In genomic region chr7:34541906-34542305, GRCm38 (mm10) we compare ENCODE assay signal across 15 mouse cellular contexts.
A peak's percentile ranks its signal among the peaks of the same experiment; 100 is the strongest.
DNase-seq lines count a peak whose midpoint lies in the region; ATAC-seq and TF ChIP-seq lines count a peak whose summit lies in the region.
"Had no signal": no experiment of that assay in that cellular context is flagged by ENCODE, and none has a peak within 500 bp of the region (broad histone marks: within the 10 kb centered on the region; RNA-seq: fewer than 3 reads in every experiment).

No protein-coding gene starts in this region.

- TF ChIP-seq POLR2A in testis, adult 2 months (IDR thresholded peaks at IDR 0.05; ENCODE audit: control insufficient read depth, low read depth, low read length), result no peak

- H3K9me3 ChIP-seq in hindbrain, postnatal 0 days (ENCODE audit: low read length), result no peaks in the 10 kb centered on the region
- no peaks in the 10 kb centered on the region for H3K9me3 ChIP-seq in hindbrain, embryonic 16.5 days (ENCODE audit: control insufficient read depth, low read length)
- no peaks in the 10 kb centered on the region for H3K9me3 ChIP-seq in stomach, postnatal 0 days (ENCODE audit: control insufficient read depth, low read length)
- H3K9me3 ChIP-seq: limb, embryonic 15.5 days had no signal

- 82% methylated on average over 4 of the region's 4 CpGs for WGBS in hindbrain, postnatal 0 days
- WGBS in hindbrain, embryonic 16.5 days, result 81% methylated on average over 4 of the region's 4 CpGs
- WGBS in stomach, postnatal 0 days, result 76% methylated on average over 4 of the region's 4 CpGs

- no peak for TF ChIP-seq EP300 in stomach, postnatal 0 days (optimal IDR thresholded peaks at IDR 0.05)

- no peaks in the 10 kb centered on the region for H3K36me3 ChIP-seq in hindbrain, postnatal 0 days (ENCODE audit: insufficient read depth, low read length)
- no peaks in the 10 kb centered on the region for H3K36me3 ChIP-seq in hindbrain, embryonic 16.5 days (ENCODE audit: control insufficient read depth, insufficient read depth, low read length)
- H3K36me3 ChIP-seq in testis, adult 2 months (ENCODE audit: control insufficient read depth, insufficient read depth, low read length), result no peaks in the 10 kb centered on the region
- H3K36me3 ChIP-seq in stomach, postnatal 0 days (ENCODE audit: control insufficient read depth, insufficient read depth, low read length), result no peaks in the 10 kb centered on the region
- H3K36me3 ChIP-seq: limb, embryonic 15.5 days had no signal

- H3K27ac ChIP-seq in hindbrain, postnatal 0 days, result no peak overlapping the region
- H3K27ac ChIP-seq in hindbrain, embryonic 16.5 days (ENCODE audit: low read depth, low read length), result no peak overlapping the region
- H3K27ac ChIP-seq in testis, adult 2 months (ENCODE audit: control insufficient read depth, insufficient read depth, low read depth, low read length), result no peak overlapping the region
- H3K27ac ChIP-seq in stomach, postnatal 0 days (replicated peaks), result no peak overlapping the region
- H3K27ac ChIP-seq: limb, embryonic 15.5 days had no signal

- H3K4me3 ChIP-seq in hindbrain, postnatal 0 days (ENCODE audit: low read length), result no peak overlapping the region
- no peak overlapping the region for H3K4me3 ChIP-seq in hindbrain, embryonic 16.5 days (ENCODE audit: low read length)
- no peak overlapping the region for H3K4me3 ChIP-seq in testis, adult 2 months (ENCODE audit: control insufficient read depth, low read depth, low read length)
- H3K4me3 ChIP-seq in stomach, postnatal 0 days (ENCODE audit: low read depth, low read length), result no peak overlapping the region
- H3K4me3 ChIP-seq: limb, embryonic 15.5 days; myocyte had no signal

- no peaks in the 10 kb centered on the region for H3K4me1 ChIP-seq in hindbrain, postnatal 0 days (ENCODE audit: insufficient read depth, low read length)
- no peaks in the 10 kb centered on the region for H3K4me1 ChIP-seq in hindbrain, embryonic 16.5 days (ENCODE audit: control insufficient read depth, insufficient read depth, low read depth, low read length)
- peaks cover 2% of the 10 kb centered on the region; the same call in 1 of the 2 replicates for H3K4me1 ChIP-seq in testis, adult 2 months (ENCODE audit: control insufficient read depth, insufficient read depth, low read length)
- no peaks in the 10 kb centered on the region for H3K4me1 ChIP-seq in stomach, postnatal 0 days (replicated peaks; ENCODE audit: control insufficient read depth, insufficient read depth)
- H3K4me1 ChIP-seq: limb, embryonic 15.5 days had no signal

- H3K9ac ChIP-seq in hindbrain, postnatal 0 days (replicated peaks; ENCODE audit: low read length), result no peak overlapping the region
- H3K9ac ChIP-seq in hindbrain, embryonic 16.5 days (ENCODE audit: low read depth, low read length), result no peak overlapping the region
- H3K9ac ChIP-seq in stomach, postnatal 0 days (ENCODE audit: low read length), result no peak overlapping the region
- H3K9ac ChIP-seq: limb, embryonic 15.5 days had no signal

- H3K27me3 ChIP-seq in hindbrain, postnatal 0 days (ENCODE audit: insufficient read depth, low read length), result no peaks in the 10 kb centered on the region
- no peaks in the 10 kb centered on the region for H3K27me3 ChIP-seq in hindbrain, embryonic 16.5 days (replicated peaks; ENCODE audit: control insufficient read depth, insufficient read depth, low read length)
- H3K27me3 ChIP-seq in testis, adult 2 months (ENCODE audit: control insufficient read depth, insufficient read depth, low read length), result no peaks in the 10 kb centered on the region
- no peaks in the 10 kb centered on the region for H3K27me3 ChIP-seq in stomach, postnatal 0 days (ENCODE audit: control insufficient read depth, insufficient read depth, low read length)
- H3K27me3 ChIP-seq: limb, embryonic 15.5 days had no signal

- H3K4me2 ChIP-seq in hindbrain, postnatal 0 days (ENCODE audit: low read depth, low read length), result no peak overlapping the region
- H3K4me2 ChIP-seq in hindbrain, embryonic 16.5 days (ENCODE audit: low read length), result no peak overlapping the region
- H3K4me2 ChIP-seq in stomach, postnatal 0 days (replicated peaks; ENCODE audit: low read depth), result no peak overlapping the region
- H3K4me2 ChIP-seq: limb, embryonic 15.5 days had no signal

- no peak for ATAC-seq in hindbrain, postnatal 0 days
- no peak for ATAC-seq in hindbrain, embryonic 16.5 days
- ATAC-seq in stomach, postnatal 0 days (ENCODE audit: low FRiP score, low TSS enrichment), result no peak

- TF ChIP-seq CTCF in hindbrain, postnatal 0 days (IDR thresholded peaks at IDR 0.05; ENCODE audit: low read depth), result peak; percentile 24; the same call in 1 of the 2 replicates
- peak; percentile 74; the same call in 1 of the 2 replicates for TF ChIP-seq CTCF in testis, adult 2 months (IDR thresholded peaks at IDR 0.05; ENCODE audit: control insufficient read depth, insufficient read depth, insufficient replicate concordance, low read depth, low read length)
- peak; percentile 50 for TF ChIP-seq CTCF in stomach, postnatal 0 days (IDR thresholded peaks at IDR 0.05; ENCODE audit: low read depth)

- no peak for DNase-seq in hindbrain, postnatal 0 days (ENCODE audit: low spot score)
- no peak for DNase-seq in testis, postnatal 10 days (ENCODE audit: low spot score)
- DNase-seq in R1 (ENCODE audit: low read depth, low spot score), result peak; percentile 86
- no peak for DNase-seq in stomach, postnatal 0 days (ENCODE audit: low spot score)
- DNase-seq in retina, postnatal 1 day, result no peak
- no peak for DNase-seq in frontal cortex, postnatal 36 days (ENCODE audit: low spot score in 2 of 2)
- DNase-seq: adrenal gland, postnatal 10 days; cerebellum, adult 8-10 months; kidney, adult 9 months; layer of hippocampus, postnatal 36 days; thymus, adult 18-20 months had no signal

Comparison
In these comparisons a context has a peak if more than half of its experiments do, and no peak if none do; other contexts are left out.
1. CTCF ChIP-seq: peak in every context shown above with its lines; median percentile 74 in testis, adult 2 months; 50 in stomach, postnatal 0 days; 24 in hindbrain, postnatal 0 days.